Mouse (Mus musculus): Measurements from ENCODE around the gene Nr6a1.

DNA sequence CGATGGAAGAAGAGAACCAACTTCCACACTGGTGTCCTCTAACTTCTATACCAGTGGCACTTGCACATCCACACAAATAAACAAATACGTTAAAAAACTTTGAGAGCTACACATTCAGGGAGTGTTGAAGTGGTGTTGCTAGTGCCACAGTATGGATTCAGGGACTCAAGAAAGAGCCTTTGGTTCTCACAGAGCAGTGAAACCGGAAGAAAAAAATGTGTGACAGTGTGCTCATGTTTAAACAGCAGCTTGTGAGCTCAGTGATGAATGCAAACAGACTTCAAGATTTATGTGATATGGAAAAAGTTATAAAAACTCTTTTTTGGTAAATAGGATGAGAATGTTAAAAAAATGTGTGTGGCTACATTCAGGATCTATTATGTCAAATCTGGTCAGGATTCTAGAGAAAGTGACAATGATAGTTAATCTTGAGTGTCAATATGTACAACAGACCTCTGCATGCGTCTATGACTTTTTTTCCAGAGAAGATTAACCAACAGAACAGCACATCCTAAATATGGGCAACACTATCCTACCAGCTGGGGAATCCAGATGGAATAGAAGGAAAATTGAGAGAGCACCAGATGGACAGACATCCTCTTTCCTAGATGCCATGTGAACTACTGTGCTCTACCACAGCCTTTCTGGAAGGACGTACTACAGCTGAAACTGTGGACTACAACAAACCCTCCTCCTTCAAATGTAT lies 156.6 kb downstream of the Nr6a1 start:
- TF ChIP-seq CTCF (IDR thresholded peaks at IDR 0.05; ENCODE audit: low read depth), result no peak
- TF ChIP-seq EP300 (IDR thresholded peaks at IDR 0.05; ENCODE audit: low read depth), result no peak
